Mouse (Mus musculus): ENCODE measurements around the gene Cyfip1. TPM values are rescaled to one million over a fixed set of nuclear protein-coding genes. Genes with fewer than 3 reads are reported as not detected.

The Cyfip1 gene
- polyA plus RNA-seq, 1 experiment from 2014 or later = 68.9 TPM

- no peaks in the 10 kb centered on the region for H3K27me3 ChIP-seq (replicated peaks)
- ATAC-seq (ENCODE audit: low FRiP score, low read depth) = no peak
- no peak overlapping the region for H3K4me2 ChIP-seq (replicated peaks)
- H3K4me1 ChIP-seq = no peaks in the 10 kb centered on the region
- 84% methylated on average over 7 of the region's 7 CpGs for WGBS
- H3K9ac ChIP-seq = no peak overlapping the region
- no peak overlapping the region for H3K27ac ChIP-seq
- H3K9me3 ChIP-seq = no peaks in the 10 kb centered on the region
- peaks cover 5% of the 10 kb centered on the region for H3K36me3 ChIP-seq
- no peak overlapping the region for H3K4me3 ChIP-seq
Measured at GRCm38 (mm10) chr7:55868247-55868646, 26.7 kb downstream of the Cyfip1 start.

- no peak overlapping the region for H3K9ac ChIP-seq
- H3K27me3 ChIP-seq (replicated peaks) = no peaks in the 10 kb centered on the region
- ATAC-seq (ENCODE audit: low FRiP score, low read depth) = no peak
- H3K4me1 ChIP-seq = no peaks in the 10 kb centered on the region
- H3K36me3 ChIP-seq = peaks cover 15% of the 10 kb centered on the region
- no peak overlapping the region for H3K27ac ChIP-seq
- H3K4me3 ChIP-seq = no peak overlapping the region
- H3K4me2 ChIP-seq (replicated peaks) = no peak overlapping the region
- H3K9me3 ChIP-seq = no peaks in the 10 kb centered on the region
- 57% methylated on average over 3 of the region's 3 CpGs for WGBS
Measured at GRCm38 (mm10) chr7:55869220-55869619, 27.7 kb downstream of the Cyfip1 start.

- 95% methylated on average over 6 of the region's 6 CpGs for WGBS
- Histone ChIP-seq H3K27ac (no peak overlapping the region), H3K9ac (no peak overlapping the region), H3K27me3 (replicated peaks) (no peaks in the 10 kb centered on the region), H3K36me3 (peaks cover 25% of the 10 kb centered on the region), H3K4me3 (no peak overlapping the region), H3K4me2 (replicated peaks) (no peak overlapping the region), H3K4me1 (no peaks in the 10 kb centered on the region), H3K9me3 (no peaks in the 10 kb centered on the region)
- no peak for ATAC-seq (ENCODE audit: low FRiP score, low read depth)
Measured at GRCm38 (mm10) chr7:55870340-55871020, 28.9 kb downstream of the Cyfip1 start.

- Histone ChIP-seq H3K4me3 (no peak overlapping the region), H3K4me1 (no peaks in the 10 kb centered on the region), H3K9ac (no peak overlapping the region), H3K36me3 (peaks cover 33% of the 10 kb centered on the region), H3K27ac (no peak overlapping the region), H3K4me2 (replicated peaks) (no peak overlapping the region), H3K27me3 (replicated peaks) (no peaks in the 10 kb centered on the region), H3K9me3 (no peaks in the 10 kb centered on the region)
- no peak for ATAC-seq (ENCODE audit: low FRiP score, low read depth)
- 82% methylated on average over 5 of the region's 5 CpGs for WGBS
Measured at GRCm38 (mm10) chr7:55871476-55871875, 29.9 kb downstream of the Cyfip1 start.

- Histone ChIP-seq H3K36me3 (peaks cover 54% of the 10 kb centered on the region), H3K9ac (no peak overlapping the region), H3K9me3 (no peaks in the 10 kb centered on the region), H3K4me1 (no peaks in the 10 kb centered on the region), H3K27me3 (replicated peaks) (no peaks in the 10 kb centered on the region), H3K4me2 (replicated peaks) (no peak overlapping the region), H3K27ac (no peak overlapping the region), H3K4me3 (no peak overlapping the region)
- no peak for ATAC-seq (ENCODE audit: low FRiP score, low read depth)
- WGBS = 90% methylated on average over 7 of the region's 7 CpGs
Measured at GRCm38 (mm10) chr7:55874703-55875102, 33.2 kb downstream of the Cyfip1 start.

- Histone ChIP-seq H3K9ac (no peak overlapping the region), H3K36me3 (peaks cover 72% of the 10 kb centered on the region), H3K27me3 (replicated peaks) (no peaks in the 10 kb centered on the region), H3K4me3 (no peak overlapping the region), H3K27ac (no peak overlapping the region), H3K4me1 (no peaks in the 10 kb centered on the region), H3K4me2 (replicated peaks) (no peak overlapping the region), H3K9me3 (no peaks in the 10 kb centered on the region)
- no peak for ATAC-seq (ENCODE audit: low FRiP score, low read depth)
- WGBS = 92% methylated on average over 10 of the region's 10 CpGs
Measured at GRCm38 (mm10) chr7:55877721-55878120, 36.2 kb downstream of the Cyfip1 start.

- Histone ChIP-seq H3K4me3 (no peak overlapping the region), H3K4me1 (no peaks in the 10 kb centered on the region), H3K36me3 (peaks cover 43% of the 10 kb centered on the region), H3K27ac (no peak overlapping the region), H3K9ac (no peak overlapping the region), H3K9me3 (no peaks in the 10 kb centered on the region), H3K4me2 (replicated peaks) (no peak overlapping the region), H3K27me3 (replicated peaks) (no peaks in the 10 kb centered on the region)
- ATAC-seq (ENCODE audit: low FRiP score, low read depth) = no peak
- WGBS = 81% methylated on average over 9 of the region's 9 CpGs
Measured at GRCm38 (mm10) chr7:55880882-55881281, 39.3 kb downstream of the Cyfip1 start.

- WGBS = 87% methylated on average over 4 of the region's 4 CpGs
- H3K9me3 ChIP-seq = no peaks in the 10 kb centered on the region
- H3K36me3 ChIP-seq = peaks cover 30% of the 10 kb centered on the region
- ATAC-seq (ENCODE audit: low FRiP score, low read depth) = no peak
- H3K27me3 ChIP-seq (replicated peaks) = no peaks in the 10 kb centered on the region
- no peak overlapping the region for H3K9ac ChIP-seq
- H3K4me2 ChIP-seq (replicated peaks) = no peak overlapping the region
- H3K4me1 ChIP-seq = no peaks in the 10 kb centered on the region
- no peak overlapping the region for H3K4me3 ChIP-seq
- H3K27ac ChIP-seq = no peak overlapping the region
Measured at GRCm38 (mm10) chr7:55888603-55889002, 47.1 kb downstream of the Cyfip1 start.

- H3K9ac ChIP-seq = no peak overlapping the region
- H3K27me3 ChIP-seq (replicated peaks) = no peaks in the 10 kb centered on the region
- H3K4me3 ChIP-seq = no peak overlapping the region
- no peaks in the 10 kb centered on the region for H3K4me1 ChIP-seq
- no peaks in the 10 kb centered on the region for H3K9me3 ChIP-seq
- WGBS = 94% methylated on average over 4 of the region's 4 CpGs
- H3K36me3 ChIP-seq = peaks cover 36% of the 10 kb centered on the region
- no peak overlapping the region for H3K4me2 ChIP-seq (replicated peaks)
- ATAC-seq (ENCODE audit: low FRiP score, low read depth) = no peak
- no peak overlapping the region for H3K27ac ChIP-seq
Measured at GRCm38 (mm10) chr7:55889996-55890395, 48.5 kb downstream of the Cyfip1 start.

- ATAC-seq (ENCODE audit: low FRiP score, low read depth) = no peak
- peaks cover 37% of the 10 kb centered on the region for H3K36me3 ChIP-seq
- H3K27ac ChIP-seq = no peak overlapping the region
- no peaks in the 10 kb centered on the region for H3K4me1 ChIP-seq
- no peaks in the 10 kb centered on the region for H3K27me3 ChIP-seq (replicated peaks)
- no peak overlapping the region for H3K9ac ChIP-seq
- no peak overlapping the region for H3K4me2 ChIP-seq (replicated peaks)
- no peaks in the 10 kb centered on the region for H3K9me3 ChIP-seq
- no peak overlapping the region for H3K4me3 ChIP-seq
Measured at GRCm38 (mm10) chr7:55890731-55891130, 49.2 kb downstream of the Cyfip1 start.

- H3K4me1 ChIP-seq = no peaks in the 10 kb centered on the region
- 89% methylated on average over 11 of the region's 11 CpGs for WGBS
- no peak overlapping the region for H3K4me3 ChIP-seq
- H3K9ac ChIP-seq = no peak overlapping the region
- H3K9me3 ChIP-seq = no peaks in the 10 kb centered on the region
- H3K4me2 ChIP-seq (replicated peaks) = no peak overlapping the region
- H3K27me3 ChIP-seq (replicated peaks) = no peaks in the 10 kb centered on the region
- H3K27ac ChIP-seq = no peak overlapping the region
- H3K36me3 ChIP-seq = peaks cover 46% of the 10 kb centered on the region
- ATAC-seq (ENCODE audit: low FRiP score, low read depth) = no peak
Measured at GRCm38 (mm10) chr7:55891797-55892196, 50.3 kb downstream of the Cyfip1 start.

GRCm38 (mm10) chr7:55903766-55904165, 62.2 kb downstream of the Cyfip1 start:
- H3K36me3 ChIP-seq = peaks cover 70% of the 10 kb centered on the region
- no peaks in the 10 kb centered on the region for H3K9me3 ChIP-seq
- no peaks in the 10 kb centered on the region for H3K27me3 ChIP-seq (replicated peaks)
- no peak overlapping the region for H3K27ac ChIP-seq
- no peak overlapping the region for H3K4me3 ChIP-seq
- no peak overlapping the region for H3K9ac ChIP-seq
- ATAC-seq (ENCODE audit: low FRiP score, low read depth) = no peak
- WGBS = 89% methylated on average over 5 of the region's 5 CpGs
- no peak overlapping the region for H3K4me2 ChIP-seq (replicated peaks)
- no peaks in the 10 kb centered on the region for H3K4me1 ChIP-seq

GRCm38 (mm10) chr7:55905449-55905848, 63.9 kb downstream of the Cyfip1 start:
- Histone ChIP-seq H3K36me3 (peaks cover 64% of the 10 kb centered on the region), H3K4me3 (no peak overlapping the region), H3K9ac (no peak overlapping the region), H3K27ac (no peak overlapping the region), H3K4me2 (replicated peaks) (no peak overlapping the region), H3K27me3 (replicated peaks) (no peaks in the 10 kb centered on the region), H3K4me1 (no peaks in the 10 kb centered on the region), H3K9me3 (no peaks in the 10 kb centered on the region)
- WGBS = 70% methylated on average over 2 of the region's 2 CpGs
- no peak for ATAC-seq (ENCODE audit: low FRiP score, low read depth)
